Mouse (Mus musculus) MEL (cell line): ENCODE results near the gene Slc35e3. TPM values are rescaled to one million over a fixed set of nuclear protein-coding genes. Genes with fewer than 3 reads are reported as not detected.

ENCODE experiments used
- DNase-seq: peaks from one replicate; pipeline ENCODE4 v3.0.0; 2011; ENCODE audit warnings: low read depth, low spot score
- H3K27ac ChIP-seq: 2 replicates; pipeline ENCODE4 v1.5.1; 2012; ENCODE audit warnings: low read depth, mild to moderate bottlenecking, control low read depth, low read length, moderate library complexity; ENCODE audit not compliant: control insufficient read depth
- H3K27me3 ChIP-seq, 2 experiments: fragments of 150-350 bp in 1 of 2; sonication (generic) in 1 of 2; 2 replicates each; pipeline ENCODE4 v1.6.1; 2012; ENCODE audit warnings: low read length in 2 of 2, mild to moderate bottlenecking in 2 of 2, improper control_type of control experiment in 1 of 2, moderate library complexity in 1 of 2; ENCODE audit not compliant: insufficient read depth in 2 of 2, control insufficient read depth in 1 of 2
- H3K36me3 ChIP-seq, 2 experiments: 2 replicates each; pipeline ENCODE4 v1.6.1; 2012 to 2014; ENCODE audit warnings: low read length in 2 of 2, improper control_type of control experiment in 1 of 2, inconsistent platforms in 1 of 2, mild to moderate bottlenecking in 1 of 2; ENCODE audit not compliant: insufficient read depth in 2 of 2, control insufficient read depth in 1 of 2
- H3K4me1 ChIP-seq, 2 experiments: fragments of 150-350 bp in 1 of 2; sonication (generic) in 1 of 2; 2 replicates each; pipeline ENCODE4 v1.6.1; 2012; ENCODE audit warnings: low read length in 2 of 2, improper control_type of control experiment in 1 of 2, mild to moderate bottlenecking in 1 of 2; ENCODE audit not compliant: insufficient read depth in 2 of 2, control insufficient read depth in 1 of 2
- H3K4me3 ChIP-seq, 2 experiments: fragments of 150-350 bp in 1 of 2; sonication (generic) in 1 of 2; 2 replicates each; pipeline ENCODE4 v1.5.1; 2012; ENCODE audit warnings: low read depth in 2 of 2, low read length in 2 of 2, mild to moderate bottlenecking in 2 of 2, moderate library complexity in 2 of 2, control low read depth in 1 of 2, improper control_type of control experiment in 1 of 2; ENCODE audit not compliant: control insufficient read depth in 1 of 2, insufficient read depth in 1 of 2
- H3K79me2 ChIP-seq: 2 replicates; pipeline ENCODE4 v1.6.1; 2012; ENCODE audit warnings: mild to moderate bottlenecking, low read length, moderate library complexity; ENCODE audit not compliant: control insufficient read depth, poor library complexity, insufficient read depth
- H3K9ac ChIP-seq: 2 replicates; pipeline ENCODE4 v1.6.1; 2012; ENCODE audit warnings: low read depth, mild to moderate bottlenecking, control low read depth, low read length, moderate library complexity; ENCODE audit not compliant: control insufficient read depth, poor library complexity, severe bottlenecking
- H3K9me3 ChIP-seq: fragments of 150-350 bp; sonication (generic); replicated peaks from 2 replicates; pipeline ENCODE4 v1.6.1; 2012; ENCODE audit warnings: mild to moderate bottlenecking, low read length, improper control_type of control experiment, moderate library complexity; ENCODE audit not compliant: insufficient read depth
- BHLHE40 ChIP-seq: IDR thresholded peaks from 2 replicates; pipeline ENCODE4 v1.6.1; 2012; ENCODE audit warnings: low read depth, mild to moderate bottlenecking, inconsistent platforms, low read length, improper control_type of control experiment, borderline replicate concordance
- CHD1 ChIP-seq: IDR thresholded peaks from 2 replicates; pipeline ENCODE4 v1.6.1; 2012; ENCODE audit warnings: low read depth, mild to moderate bottlenecking, inconsistent platforms, low read length, improper control_type of control experiment
- CHD2 ChIP-seq: IDR thresholded peaks from 2 replicates; pipeline ENCODE4 v1.6.1; 2011; ENCODE audit warnings: low read length, improper control_type of control experiment
- ELF1 ChIP-seq: IDR thresholded peaks from 2 replicates; pipeline ENCODE4 v1.6.1; 2014; ENCODE audit warnings: low read depth, mild to moderate bottlenecking, inconsistent platforms, low read length, improper control_type of control experiment, moderate library complexity
- GATA1 ChIP-seq: IDR thresholded peaks from 2 replicates; pipeline ENCODE4 v1.6.1; 2011; ENCODE audit warnings: low read depth, low read length, improper control_type of control experiment
- JUND ChIP-seq: IDR thresholded peaks from 2 replicates; pipeline ENCODE4 v1.6.1; 2011; ENCODE audit warnings: low read depth, mild to moderate bottlenecking, improper control_type of control experiment, low read length
- KAT2A ChIP-seq: conservative IDR thresholded peaks from 2 replicates; pipeline ENCODE4 v1.6.1; 2012; ENCODE audit warnings: low read depth, low read length, improper control_type of control experiment, inconsistent platforms
- MAX ChIP-seq: IDR thresholded peaks from 2 replicates; pipeline ENCODE4 v1.6.1; 2011; ENCODE audit warnings: low read length, improper control_type of control experiment
- MAZ ChIP-seq: IDR thresholded peaks from 2 replicates; pipeline ENCODE4 v1.6.1; 2012; ENCODE audit warnings: low read depth, mild to moderate bottlenecking, inconsistent platforms, low read length, improper control_type of control experiment
- NELFE ChIP-seq: IDR thresholded peaks from 2 replicates; pipeline ENCODE4 v1.6.1; 2011; ENCODE audit warnings: low read depth, low read length, improper control_type of control experiment
- POLR2AphosphoS2 ChIP-seq: IDR thresholded peaks from 2 replicates; pipeline ENCODE4 v1.6.1; 2011; ENCODE audit warnings: low read length, improper control_type of control experiment
- POLR2AphosphoS5 ChIP-seq: IDR thresholded peaks from 2 replicates; pipeline ENCODE4 v1.6.1; 2012; ENCODE audit warnings: low read depth, borderline replicate concordance, mild to moderate bottlenecking, inconsistent platforms, low read length, moderate library complexity, mixed read lengths
- RAD21 ChIP-seq: IDR thresholded peaks from 2 replicates; pipeline ENCODE4 v1.6.1; 2011; ENCODE audit warnings: mild to moderate bottlenecking, low read depth, low read length, improper control_type of control experiment
- RCOR1 ChIP-seq: IDR thresholded peaks from 2 replicates; pipeline ENCODE4 v1.6.1; 2012; ENCODE audit warnings: low read depth, mild to moderate bottlenecking, inconsistent platforms, low read length, improper control_type of control experiment
- SMC3 ChIP-seq: IDR thresholded peaks from 2 replicates; pipeline ENCODE4 v1.6.1; 2011; ENCODE audit warnings: low read depth, low read length, improper control_type of control experiment
- TAL1 ChIP-seq: IDR thresholded peaks from 2 replicates; pipeline ENCODE4 v1.6.1; 2012; ENCODE audit warnings: mild to moderate bottlenecking, inconsistent platforms, low read length, moderate library complexity, mixed read lengths
- TBP ChIP-seq: IDR thresholded peaks from 2 replicates; pipeline ENCODE4 v1.8.0; 2011; ENCODE audit warnings: low read depth, low read length, improper control_type of control experiment
- TCF12 ChIP-seq: IDR thresholded peaks from 2 replicates; pipeline ENCODE4 v1.6.1; 2014; ENCODE audit warnings: low read depth, mild to moderate bottlenecking, inconsistent platforms, low read length, improper control_type of control experiment, moderate library complexity
- USF1 ChIP-seq: IDR thresholded peaks from 2 replicates; pipeline ENCODE4 v1.6.1; 2014; ENCODE audit warnings: low read depth, mild to moderate bottlenecking, inconsistent platforms, low read length, improper control_type of control experiment, moderate library complexity
- ZC3H11A ChIP-seq: IDR thresholded peaks from 2 replicates; pipeline ENCODE4 v1.6.1; 2012; ENCODE audit warnings: low read depth, mild to moderate bottlenecking, inconsistent platforms, low read length, improper control_type of control experiment
- ZMIZ1 ChIP-seq: IDR thresholded peaks from 2 replicates; pipeline ENCODE4 v1.6.1; 2012; ENCODE audit warnings: low read depth, mild to moderate bottlenecking, inconsistent platforms, low read length, improper control_type of control experiment, moderate library complexity
- polyA plus RNA-seq, 2 experiments: library from polyadenylated mRNA; stranded (reverse) in 1 of 2; unstranded in 1 of 2; fragments of >175 nt in 1 of 2; fragments of >200 nt in 1 of 2; gene quantifications; 2 replicates each; pipeline versions ENCODE4 v1.2.1 to v1.2.4; 2012; ENCODE audit warnings: low replicate concordance in 2 of 2, low read depth in 1 of 2; ENCODE audit not compliant: insufficient read length in 2 of 2, insufficient read depth in 1 of 2, missing spikeins in 1 of 2
- total RNA-seq: library from RNA; depleted of rRNA; stranded (reverse); fragments of 300-350 nt; gene quantifications from 2 replicates; pipeline ENCODE4 v1.2.3, GENCODE M21; 2012

Gene Slc35e3
- total and polyA plus RNA-seq, 3 experiments = 3.7 to 7.4 TPM; not detected in 1

GRCm38 (mm10) chr10:117763588-117764190, 17.5 kb upstream of the Slc35e3 start:
- Histone ChIP-seq H3K9me3 (no peaks in the 10 kb centered on the region), H3K9ac (no peak overlapping the region), H3K4me1 (no peaks in the 10 kb centered on the region), H3K27ac (no peak overlapping the region), H3K4me3 (no peak overlapping the region), H3K79me2 (no peaks in the 10 kb centered on the region), H3K27me3 (no peaks in the 10 kb centered on the region), H3K36me3 (peaks cover 0 to 31% of the 10 kb centered on the region in 2 experiments; a peak in 2 of 4 replicates)
- TF ChIP-seq CHD2 (no peak), KAT2A (no peak)
- DNase-seq = no peak

GRCm38 (mm10) chr10:117762966-117763365, 16.8 kb upstream of the Slc35e3 start:
- no peak for DNase-seq
- TF ChIP-seq TAL1 = no peak
- no peak for TF ChIP-seq POLR2AphosphoS5
- TF ChIP-seq ZMIZ1 = no peak
- H3K4me3 ChIP-seq = no peak overlapping the region
- no peaks in the 10 kb centered on the region for H3K4me1 ChIP-seq
- no peak overlapping the region for H3K27ac ChIP-seq
- no peaks in the 10 kb centered on the region for H3K27me3 ChIP-seq
- H3K36me3 ChIP-seq = peaks cover 0 to 31% of the 10 kb centered on the region in 2 experiments; a peak in 2 of 4 replicates
- no peak overlapping the region for H3K9ac ChIP-seq
- no peaks in the 10 kb centered on the region for H3K79me2 ChIP-seq
- no peaks in the 10 kb centered on the region for H3K9me3 ChIP-seq

GRCm38 (mm10) chr10:117762281-117762830, 16.2 kb upstream of the Slc35e3 start:
- Histone ChIP-seq H3K27ac (no peak overlapping the region), H3K9me3 (no peaks in the 10 kb centered on the region), H3K36me3 (peaks cover 0 to 33% of the 10 kb centered on the region in 2 experiments; a peak in 2 of 4 replicates), H3K4me3 (no peak overlapping the region), H3K79me2 (no peaks in the 10 kb centered on the region), H3K27me3 (no peaks in the 10 kb centered on the region), H3K9ac (no peak overlapping the region), H3K4me1 (no peaks in the 10 kb centered on the region)
- DNase-seq = no peak
- TF ChIP-seq GATA1 (no peak), MAX (no peak)

DNA sequence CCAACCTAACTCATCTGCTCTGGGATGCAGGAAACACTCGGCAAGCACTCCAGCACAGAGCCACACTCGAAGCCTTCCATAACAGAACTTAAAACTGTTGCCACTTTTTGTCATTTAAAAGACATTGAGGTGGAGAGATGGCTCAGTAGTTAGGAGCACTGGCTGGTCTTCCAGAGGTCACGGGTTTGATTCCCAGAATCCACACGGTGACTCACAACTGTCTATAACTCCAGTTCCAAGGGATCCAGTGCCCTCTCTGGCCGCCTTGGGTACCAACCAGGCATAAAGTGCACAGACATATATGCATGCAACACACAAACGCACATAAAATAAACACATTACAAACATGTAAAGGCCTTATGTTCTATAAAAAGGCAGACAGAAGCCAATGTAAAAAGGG, 15.4 kb upstream of the Slc35e3 start:
- H3K27me3 ChIP-seq = no peaks in the 10 kb centered on the region
- H3K79me2 ChIP-seq = no peaks in the 10 kb centered on the region
- DNase-seq = no peak
- H3K27ac ChIP-seq = no peak overlapping the region
- H3K36me3 ChIP-seq = peaks cover 0 to 33% of the 10 kb centered on the region in 2 experiments; a peak in 2 of 4 replicates
- no peak overlapping the region for H3K4me3 ChIP-seq
- H3K9me3 ChIP-seq = no peaks in the 10 kb centered on the region
- H3K4me1 ChIP-seq = no peaks in the 10 kb centered on the region
- no peak overlapping the region for H3K9ac ChIP-seq
- TF ChIP-seq TBP = no peak
- TF ChIP-seq SMC3 = no peak
- no peak for TF ChIP-seq USF1
- TF ChIP-seq JUND = no peak
- no peak for TF ChIP-seq CHD2
- TF ChIP-seq RCOR1 = no peak
- TF ChIP-seq POLR2AphosphoS2 = no peak
- no peak for TF ChIP-seq ZC3H11A
- TF ChIP-seq TCF12 = no peak
- TF ChIP-seq BHLHE40 = no peak
- TF ChIP-seq ELF1 = no peak
- no peak for TF ChIP-seq ZMIZ1
- no peak for TF ChIP-seq MAZ
- TF ChIP-seq RAD21 = no peak
- no peak for TF ChIP-seq NELFE
- TF ChIP-seq CHD1 = no peak
